ENCODE assay signal across 15 mouse cellular contexts in the genomic region with DNA sequence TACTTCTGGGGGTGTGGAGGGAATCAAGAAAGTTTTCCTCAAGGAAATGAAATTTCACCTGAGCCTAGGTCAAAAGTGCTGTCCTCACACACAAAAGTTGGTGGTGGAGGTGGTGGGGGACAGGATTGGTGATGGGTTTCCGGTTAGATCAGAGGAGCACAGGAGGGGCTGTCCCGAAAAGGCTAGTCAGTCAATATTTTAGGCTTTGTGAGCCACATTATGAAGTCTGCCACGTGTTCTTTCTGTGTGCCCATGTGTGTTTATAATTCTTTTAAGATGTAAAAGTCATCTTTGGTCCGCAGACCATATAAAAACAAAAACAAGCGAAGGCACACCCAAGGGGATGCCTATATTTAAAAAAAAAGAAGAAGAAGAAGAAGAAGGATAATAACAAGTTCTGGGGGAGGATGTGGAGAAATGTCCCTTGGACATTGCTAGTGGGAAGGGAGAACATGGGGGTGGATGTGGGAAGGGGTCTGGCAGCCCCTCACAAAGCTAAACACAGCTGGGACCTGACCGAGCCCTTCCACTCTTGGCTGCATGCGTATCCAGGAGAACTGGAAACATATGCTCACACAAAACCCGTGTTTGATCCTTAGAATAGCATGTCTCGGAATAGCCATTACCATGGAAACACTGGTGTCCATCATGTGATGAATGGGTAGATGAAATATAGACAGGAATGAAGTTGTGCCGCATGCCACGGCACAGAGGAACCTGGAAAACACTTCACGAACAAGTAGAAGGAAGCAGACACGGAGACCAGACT.
DNase-seq lines count a peak whose midpoint lies in the region; ATAC-seq and TF ChIP-seq lines count a peak whose summit lies in the region.
"Had no signal": no experiment of that assay in that cellular context is flagged by ENCODE, and none has a peak within 500 bp of the region (broad histone marks: within the 10 kb centered on the region; RNA-seq: fewer than 3 reads in every experiment).

No protein-coding gene starts in this region.

- no peak overlapping the region for H3K4me3 ChIP-seq in layer of hippocampus, adult 2 months
- no peak overlapping the region for H3K4me3 ChIP-seq in embryonic facial prominence, embryonic 10.5 days
- H3K4me3 ChIP-seq: limb, embryonic 13.5 days; neural tube, embryonic 15.5 days had no signal

- DNase-seq in layer of hippocampus, adult 2 months (ENCODE audit: low spot score in 2 of 2): no peak
- DNase-seq in layer of hippocampus, postnatal 14 days (ENCODE audit: low spot score in 2 of 2): no peak
- no peak for DNase-seq in embryonic facial prominence, embryonic 10.5 days (ENCODE audit: low spot score)
- peak; percentile 26 to 32 for DNase-seq in left cerebral cortex, adult 18-20 months (ENCODE audit: low spot score in 2 of 2)
- peak; percentile 29 for DNase-seq in right cerebral cortex, postnatal 14 days
- DNase-seq in urinary bladder, postnatal 10 days (ENCODE audit: low spot score): no peak
- DNase-seq: cerebellum, adult 9-11 months; heart, adult 11 months; kidney, adult 8-10 months; lung, adult 18-20 months; thymus, postnatal 14 days had no signal

- H3K9me3 ChIP-seq in embryonic facial prominence, embryonic 10.5 days: 0 out of 2 replicates have a peak, but pooled peaks cover 2% of the 10 kb centered on the region
- H3K9me3 ChIP-seq: neural tube, embryonic 15.5 days had no signal

- no peaks in the 10 kb centered on the region for H3K27me3 ChIP-seq in embryonic facial prominence, embryonic 10.5 days (replicated peaks; ENCODE audit: low read depth, poor library complexity, severe bottlenecking)
- H3K27me3 ChIP-seq: limb, embryonic 13.5 days; neural tube, embryonic 15.5 days had no signal

- peaks cover 43% of the 10 kb centered on the region for H3K4me1 ChIP-seq in embryonic facial prominence, embryonic 10.5 days

- no peaks in the 10 kb centered on the region for H3K36me3 ChIP-seq in embryonic facial prominence, embryonic 10.5 days (replicated peaks)
- H3K36me3 ChIP-seq: limb, embryonic 13.5 days; neural tube, embryonic 15.5 days had no signal

- no peak for TF ChIP-seq CTCF in layer of hippocampus, adult 2 months (conservative IDR thresholded peaks at IDR 0.05)

- peak overlapping the region; percentile 51; the same call in 1 of the 2 replicates for H3K27ac ChIP-seq in layer of hippocampus, adult 2 months
- peak overlapping the region; percentile 52; the same call in 1 of the 2 replicates for H3K27ac ChIP-seq in embryonic facial prominence, embryonic 10.5 days (replicated peaks)
- H3K27ac ChIP-seq: limb, embryonic 13.5 days; neural tube, embryonic 15.5 days had no signal

- 76% methylated on average over 13 of the region's 13 CpGs for WGBS in embryonic facial prominence, embryonic 10.5 days

- no peak for ATAC-seq in megakaryocyte progenitor cell, adult 5-6 weeks (replicated peaks; ENCODE audit: poor library complexity)
- ATAC-seq: CD4-positive, CD25-positive, alpha-beta regulatory T cell, adult 4 months had no signal

Comparison
In these comparisons a context has a peak if more than half of its experiments do, and no peak if none do; other contexts are left out.
1. DNase-seq: peak in left cerebral cortex, adult 18-20 months (2 of 2) and right cerebral cortex, postnatal 14 days (single experiment); none in layer of hippocampus, adult 2 months (0 of 2), layer of hippocampus, postnatal 14 days (0 of 2), embryonic facial prominence, embryonic 10.5 days (single experiment) and urinary bladder, postnatal 10 days (single experiment).